Mouse (Mus musculus): ENCODE measurements around the gene Tgm5.
"Not testable (repeated sequence)": the region's sequence is repeated elsewhere in the genome, so short reads cannot be mapped to it uniquely, and the experiment has no call there.

Gene Tgm5

GRCm38 (mm10) chr2:121038851-121039250, 46.8 kb downstream of the Tgm5 start:
- not testable (repeated sequence) for DNase-seq

- no peak for DNase-seq
These were observed 48.8 kb downstream of the Tgm5 start, which contains the start of gene Epb42 for GRCm38 (mm10) chr2:121036733-121037341. Epb42 (minus strand) TSS chr2:121037072.

GRCm38 (mm10) chr2:121022918-121023317, 62.7 kb downstream of the Tgm5 start:
- peak in 1 of 2 experiments; percentile 10 for DNase-seq

GRCm38 (mm10) chr2:121017151-121017550, 68.5 kb downstream of the Tgm5 start:
- DNase-seq, result no peak

- DNase-seq, result peak; percentile 40 to 62
These were observed 69.4 kb downstream of the Tgm5 start for GRCm38 (mm10) chr2:121016226-121016625.

GRCm38 (mm10) chr2:121015507-121015906, 70.1 kb downstream of the Tgm5 start:
- no peak for DNase-seq

- DNase-seq, result no peak
These were observed 73.0 kb downstream of the Tgm5 start for GRCm38 (mm10) chr2:121012676-121013075.

GRCm38 (mm10) chr2:121009071-121009677, 76.5 kb downstream of the Tgm5 start:
- no peak for DNase-seq

GRCm38 (mm10) chr2:121008664-121009007, 77.0 kb downstream of the Tgm5 start:
- DNase-seq, result no peak

- peak; percentile 96 to 97 for DNase-seq
These were observed 77.5 kb downstream of the Tgm5 start, which contains the start of gene Ccndbp1 for GRCm38 (mm10) chr2:121007925-121008663. Ccndbp1 (plus strand) TSS chr2:121008403.

GRCm38 (mm10) chr2:121006986-121007385, 78.7 kb downstream of the Tgm5 start:
- DNase-seq, result no peak

GRCm38 (mm10) chr2:121004018-121004811, 81.4 kb downstream of the Tgm5 start:
- no peak for DNase-seq

- DNase-seq, result no peak
These were observed 82.1 kb downstream of the Tgm5 start for GRCm38 (mm10) chr2:121003586-121003985.

GRCm38 (mm10) chr2:120998863-120999262, 86.8 kb downstream of the Tgm5 start:
- DNase-seq, result no peak

GRCm38 (mm10) chr2:120996607-120997006, 89.0 kb downstream of the Tgm5 start:
- DNase-seq, result not testable (repeated sequence)
